Mouse (Mus musculus) CH12.LX (cell line): ENCODE measurements around the gene Soga1. TPM values are rescaled to one million over a fixed set of nuclear protein-coding genes. Genes with fewer than 3 reads are reported as not detected.

Source experiments
- DNase-seq: peaks from one replicate; pipeline ENCODE4 v3.0.0-alpha.2; 2013; ENCODE audit errors: extremely low read depth
- H3K27ac ChIP-seq: 2 replicates; pipeline ENCODE4 v1.5.1; 2012; ENCODE audit warnings: low read depth, mild to moderate bottlenecking, control low read depth, moderate library complexity; ENCODE audit not compliant: insufficient read depth
- H3K27me3 ChIP-seq: replicated peaks from 2 replicates; pipeline ENCODE3; 2012; ENCODE audit warnings: inconsistent platforms
- H3K36me3 ChIP-seq, 2 experiments: replicated peaks in 1 of 2; 2 replicates each; pipeline versions ENCODE3 to v1.6.1; 2012; ENCODE audit warnings: inconsistent platforms in 1 of 2, low read length in 1 of 2, mild to moderate bottlenecking in 1 of 2, mixed read lengths in 1 of 2, moderate library complexity in 1 of 2; ENCODE audit not compliant: control insufficient read depth in 1 of 2, insufficient read depth in 1 of 2
- H3K4me1 ChIP-seq, 2 experiments: 2 replicates each; pipeline ENCODE4 v1.6.1; 2012; ENCODE audit warnings: inconsistent platforms in 1 of 2, moderate library complexity in 1 of 2; ENCODE audit not compliant: insufficient read depth in 2 of 2, control insufficient read depth in 1 of 2
- H3K4me2 ChIP-seq: 2 replicates; pipeline ENCODE4 v1.6.1; 2012; ENCODE audit warnings: low read depth, mild to moderate bottlenecking, control low read depth; ENCODE audit not compliant: poor library complexity, insufficient read depth, severe bottlenecking
- H3K4me3 ChIP-seq, 3 experiments: fragments of 150-350 bp in 1 of 3; sonication (generic) in 1 of 3; replicated peaks in 1 of 3; 2 replicates each; pipeline versions ENCODE3 to v1.5.1; 2011 to 2012; ENCODE audit warnings: low read depth in 2 of 3, low read length in 2 of 3, mild to moderate bottlenecking in 2 of 3, moderate library complexity in 2 of 3, control low read depth in 1 of 3, improper control_type of control experiment in 1 of 3, inconsistent platforms in 1 of 3, mixed read lengths in 1 of 3; ENCODE audit not compliant: poor library complexity in 1 of 3
- H3K79me2 ChIP-seq: replicated peaks from 2 replicates; pipeline ENCODE4 v1.6.1; 2012; ENCODE audit warnings: mild to moderate bottlenecking, moderate library complexity; ENCODE audit not compliant: control insufficient read depth, poor library complexity, insufficient read depth, severe bottlenecking; ENCODE audit errors: extremely low read depth
- H3K9ac ChIP-seq: 2 replicates; pipeline ENCODE4 v1.6.1; 2012; ENCODE audit warnings: low read depth, mild to moderate bottlenecking, control low read depth, moderate library complexity; ENCODE audit not compliant: insufficient read depth
- H3K9me3 ChIP-seq: replicated peaks from 2 replicates; pipeline ENCODE3; 2012; ENCODE audit warnings: low read length, inconsistent platforms, mixed read lengths
- CHD1 ChIP-seq: IDR thresholded peaks from 2 replicates; pipeline ENCODE4 v1.6.1; 2012; ENCODE audit warnings: low read depth, low read length, improper control_type of control experiment, inconsistent platforms
- CHD2 ChIP-seq: IDR thresholded peaks from 2 replicates; pipeline ENCODE4 v1.6.1; 2011; ENCODE audit warnings: low read length, improper control_type of control experiment
- EP300 ChIP-seq: IDR thresholded peaks from 2 replicates; pipeline ENCODE4 v1.6.1; 2011; ENCODE audit warnings: low read length, improper control_type of control experiment
- ETS1 ChIP-seq: conservative IDR thresholded peaks from 2 replicates; pipeline ENCODE4 v1.6.1; 2012; ENCODE audit warnings: low read depth, mild to moderate bottlenecking, inconsistent platforms, low read length, improper control_type of control experiment, moderate library complexity
- HCFC1 ChIP-seq: IDR thresholded peaks from 2 replicates; pipeline ENCODE4 v1.6.1; 2012; ENCODE audit warnings: low read depth, mild to moderate bottlenecking, inconsistent platforms, low read length, improper control_type of control experiment
- IRF4 ChIP-seq: IDR thresholded peaks from 2 replicates; pipeline ENCODE4 v1.6.1; 2014; ENCODE audit warnings: low read depth, mild to moderate bottlenecking, inconsistent platforms, low read length, improper control_type of control experiment
- JUN ChIP-seq: IDR thresholded peaks from 2 replicates; pipeline ENCODE4 v1.6.1; 2011; ENCODE audit warnings: low read depth, mild to moderate bottlenecking, low read length, improper control_type of control experiment, moderate library complexity; ENCODE audit not compliant: insufficient read depth
- JUND ChIP-seq: conservative IDR thresholded peaks from 2 replicates; pipeline ENCODE4 v1.6.1; 2011; ENCODE audit warnings: low read depth, low read length, improper control_type of control experiment
- KAT2A ChIP-seq: IDR thresholded peaks from 2 replicates; pipeline ENCODE4 v1.6.1; 2012; ENCODE audit warnings: low read length, improper control_type of control experiment, inconsistent platforms; ENCODE audit not compliant: insufficient replicate concordance
- MAX ChIP-seq: IDR thresholded peaks from 2 replicates; pipeline ENCODE4 v1.6.1; 2011; ENCODE audit warnings: low read length, improper control_type of control experiment
- MAZ ChIP-seq: IDR thresholded peaks from 2 replicates; pipeline ENCODE4 v1.6.1; 2012; ENCODE audit warnings: low read depth, mild to moderate bottlenecking, inconsistent platforms, low read length, improper control_type of control experiment, moderate library complexity
- MEF2A ChIP-seq: IDR thresholded peaks from 2 replicates; pipeline ENCODE4 v1.6.1; 2014; ENCODE audit warnings: low read depth, mild to moderate bottlenecking, inconsistent platforms, low read length, improper control_type of control experiment, borderline replicate concordance
- MXI1 ChIP-seq: IDR thresholded peaks from 2 replicates; pipeline ENCODE4 v1.6.1; 2011; ENCODE audit warnings: mild to moderate bottlenecking, low read depth, low read length, improper control_type of control experiment
- MYC ChIP-seq: IDR thresholded peaks from 2 replicates; pipeline ENCODE4 v1.6.1; 2011; ENCODE audit warnings: low read depth, mild to moderate bottlenecking, improper control_type of control experiment, low read length
- NELFE ChIP-seq: IDR thresholded peaks from 2 replicates; pipeline ENCODE4 v1.6.1; 2011; ENCODE audit warnings: low read depth, low read length, improper control_type of control experiment
- NRF1 ChIP-seq: IDR thresholded peaks from 2 replicates; pipeline ENCODE4 v1.6.1; 2014; ENCODE audit warnings: low read depth, mild to moderate bottlenecking, inconsistent platforms, low read length, improper control_type of control experiment, moderate library complexity
- PAX5 ChIP-seq: IDR thresholded peaks from 2 replicates; pipeline ENCODE4 v1.6.1; 2012; ENCODE audit warnings: low read length, inconsistent platforms, mixed read lengths
- RAD21 ChIP-seq: IDR thresholded peaks from 2 replicates; pipeline ENCODE4 v1.6.1; 2011; ENCODE audit warnings: low read depth, mild to moderate bottlenecking, low read length, improper control_type of control experiment, moderate library complexity
- SMC3 ChIP-seq: IDR thresholded peaks from 2 replicates; pipeline ENCODE4 v1.6.1; 2011; ENCODE audit warnings: low read depth, low read length, improper control_type of control experiment
- TBP ChIP-seq: conservative IDR thresholded peaks from 2 replicates; pipeline ENCODE4 v1.6.1; 2011; ENCODE audit warnings: low read depth, low read length, improper control_type of control experiment
- TCF12 ChIP-seq: IDR thresholded peaks from 2 replicates; pipeline ENCODE4 v1.6.1; 2014; ENCODE audit warnings: low read depth, mild to moderate bottlenecking, inconsistent platforms, low read length, improper control_type of control experiment
- UBTF ChIP-seq: IDR thresholded peaks from 2 replicates; pipeline ENCODE4 v1.6.1; 2012; ENCODE audit warnings: low read depth, mild to moderate bottlenecking, inconsistent platforms, low read length, improper control_type of control experiment, moderate library complexity
- USF1 ChIP-seq: IDR thresholded peaks from 2 replicates; pipeline ENCODE4 v1.6.1; 2014; ENCODE audit warnings: low read depth, mild to moderate bottlenecking, inconsistent platforms, low read length, improper control_type of control experiment
- USF2 ChIP-seq: conservative IDR thresholded peaks from 2 replicates; pipeline ENCODE4 v1.6.1; 2011; ENCODE audit warnings: low read depth, low read length, improper control_type of control experiment
- ZC3H11A ChIP-seq: IDR thresholded peaks from 2 replicates; pipeline ENCODE4 v1.6.1; 2012; ENCODE audit warnings: low read depth, mild to moderate bottlenecking, inconsistent platforms, low read length, improper control_type of control experiment
- ZKSCAN1 ChIP-seq: IDR thresholded peaks from 2 replicates; pipeline ENCODE4 v1.6.1; 2012; ENCODE audit warnings: low read depth, inconsistent platforms, low read length, improper control_type of control experiment, borderline replicate concordance
- ZNF384 ChIP-seq: IDR thresholded peaks from 2 replicates; pipeline ENCODE4 v1.6.1; 2012; ENCODE audit warnings: low read depth, low read length, improper control_type of control experiment, inconsistent platforms
- dilution Hi-C: fragments of 300-500 bp; cut with MboI; formaldehyde crosslinking; loops from 2 replicates; pipeline ENCODE4 v1.14.3; 2020; ENCODE audit warnings: low sequenced_read_pairs; ENCODE audit not compliant: extremely low pct_unique_long_range_greater_than_20kb, extremely low pct_ligation_motif_present
- in situ Hi-C: fragments of 300-500 bp; cut with MboI; formaldehyde crosslinking; loops from 3 replicates; pipeline ENCODE4 v1.14.3; 2019; ENCODE audit warnings: low sequenced_read_pairs, low pct_ligation_motif_present, low pct_unique_long_range_greater_than_20kb, mixed read lengths
- polyA plus RNA-seq: library from polyadenylated mRNA; unstranded; fragments of >175 nt; gene quantifications from 2 replicates; pipeline ENCODE4 v1.2.1, GENCODE M21; 2012; ENCODE audit warnings: low read depth; ENCODE audit not compliant: insufficient read length
- total RNA-seq, 2 experiments: library from RNA; depleted of rRNA; stranded (reverse); fragments of 300-350 nt in 1 of 2; fragments of >200 nt in 1 of 2; gene quantifications; 2 replicates each; pipeline ENCODE4 v1.2.3; 2012 to 2014

Soga1 gene
- total and polyA plus RNA-seq, 3 experiments: 0.39 to 2.0 (median 2.0) TPM

DNA sequence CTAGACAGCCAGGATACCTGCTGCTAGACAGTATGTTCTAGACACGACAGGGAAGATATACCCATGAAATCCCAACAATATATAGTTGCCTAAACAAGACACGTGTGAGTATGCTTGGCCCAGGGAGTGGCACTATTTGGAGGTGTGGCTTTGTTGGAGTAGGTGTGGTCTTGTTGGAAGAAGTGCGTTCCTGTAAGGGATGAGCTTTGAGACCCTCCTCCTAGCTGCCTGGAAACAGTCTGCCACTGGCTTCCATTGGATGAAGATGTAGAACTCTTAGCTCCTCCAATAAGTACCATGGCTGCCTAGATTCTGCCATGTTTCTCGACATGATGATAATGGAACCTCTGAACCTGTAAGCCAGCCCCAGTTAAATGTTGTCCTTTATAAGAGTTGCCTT lies 97.8 kb downstream of the Soga1 start:
- Histone ChIP-seq H3K27ac (no peak overlapping the region), H3K4me2 (no peak overlapping the region), H3K4me3 (no peak overlapping the region), H3K79me2 (no peaks in the 10 kb centered on the region), H3K9me3 (no peaks in the 10 kb centered on the region), H3K9ac (no peak overlapping the region), H3K4me1 (peaks cover 0 to 10% of the 10 kb centered on the region in 2 experiments; a peak in 2 of 4 replicates), H3K27me3 (no peaks in the 10 kb centered on the region), H3K36me3 (peaks cover 0 to 11% of the 10 kb centered on the region in 2 experiments)
- dilution Hi-C loops (no loop called here), in situ Hi-C loops (no loop called here)
- TF ChIP-seq JUN (no peak), IRF4 (no peak), MEF2A (no peak), PAX5 (no peak), KAT2A (no peak), CHD1 (no peak), NRF1 (no peak), MYC (no peak), USF1 (no peak), ZC3H11A (no peak), TCF12 (no peak), HCFC1 (no peak), MXI1 (no peak), NELFE (no peak), TBP (no peak), USF2 (no peak)
- no peak for DNase-seq

DNA sequence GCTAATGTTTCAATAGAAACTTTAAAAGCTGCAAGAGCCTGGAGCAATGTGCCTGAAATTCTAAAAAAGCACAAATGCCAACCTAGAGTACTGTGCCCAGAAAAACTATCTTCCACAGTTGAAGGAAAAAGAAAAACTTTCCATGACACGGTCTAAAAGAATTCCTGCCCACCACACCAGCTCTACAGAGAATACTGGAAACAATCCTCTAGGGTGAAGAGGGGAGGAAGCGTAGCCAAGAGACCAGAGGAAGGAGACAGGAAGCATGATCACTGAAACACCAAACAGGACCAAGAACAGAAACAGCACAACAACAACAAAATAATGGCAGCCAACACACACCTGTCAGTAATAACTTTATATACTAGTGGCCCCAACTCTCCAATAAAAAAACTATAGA lies 99.0 kb downstream of the Soga1 start:
- dilution Hi-C loops: no loop called here
- no peaks in the 10 kb centered on the region for H3K9me3 ChIP-seq
- H3K4me1 ChIP-seq: peaks cover 0 to 11% of the 10 kb centered on the region in 2 experiments; a peak in 2 of 4 replicates
- no peak overlapping the region for H3K4me2 ChIP-seq
- H3K27me3 ChIP-seq: no peaks in the 10 kb centered on the region
- H3K4me3 ChIP-seq: no peak overlapping the region
- TF ChIP-seq CHD2: no peak
- no peak for TF ChIP-seq EP300
- no peak for TF ChIP-seq UBTF
- TF ChIP-seq MYC: no peak
- no peak for TF ChIP-seq MAX
- TF ChIP-seq ZKSCAN1: no peak
- TF ChIP-seq ZNF384: no peak
- no peak for TF ChIP-seq ETS1
- TF ChIP-seq JUND: no peak
- no peak for TF ChIP-seq MAZ
- TF ChIP-seq NRF1: no peak
- TF ChIP-seq RAD21: no peak
- TF ChIP-seq MEF2A: no peak
- no peak for TF ChIP-seq USF2
- no peak for TF ChIP-seq TCF12
- TF ChIP-seq CHD1: no peak
- no peak for TF ChIP-seq KAT2A
- TF ChIP-seq IRF4: no peak
- no peak for TF ChIP-seq ZC3H11A
- no peak for TF ChIP-seq SMC3
- TF ChIP-seq, all 38 proteins: peak for 0
- no peak overlapping the region for H3K27ac ChIP-seq
- H3K9ac ChIP-seq: no peak overlapping the region
- in situ Hi-C loops: no loop called here
- no peak for DNase-seq
- H3K36me3 ChIP-seq: peaks cover 0 to 15% of the 10 kb centered on the region in 2 experiments
- no peaks in the 10 kb centered on the region for H3K79me2 ChIP-seq
